Mouse (Mus musculus): ENCODE results near the gene Kremen1.

Kremen1 gene

DNA sequence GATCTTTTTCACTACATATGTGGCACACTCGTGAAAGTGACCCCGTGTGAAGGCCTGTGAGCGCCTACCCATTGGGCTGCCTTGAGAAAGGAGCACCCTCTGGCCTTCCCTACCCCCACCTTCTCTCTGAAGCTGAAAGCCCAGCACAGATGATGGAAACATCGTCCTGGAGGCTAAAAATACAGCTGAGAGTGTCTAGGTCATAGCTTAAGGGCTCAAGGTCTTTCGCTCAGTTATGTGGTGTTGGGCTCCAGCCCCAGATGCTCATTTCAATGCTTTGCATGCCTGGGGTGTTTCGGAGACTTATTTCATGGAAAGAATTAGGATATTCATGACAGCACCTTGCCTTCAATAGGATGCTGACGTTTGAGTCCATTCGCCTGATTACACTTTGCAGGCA lies 4.4 kb upstream of the Kremen1 start:
- DNase-seq (ENCODE audit: extremely low spot score), result no peak

DNA sequence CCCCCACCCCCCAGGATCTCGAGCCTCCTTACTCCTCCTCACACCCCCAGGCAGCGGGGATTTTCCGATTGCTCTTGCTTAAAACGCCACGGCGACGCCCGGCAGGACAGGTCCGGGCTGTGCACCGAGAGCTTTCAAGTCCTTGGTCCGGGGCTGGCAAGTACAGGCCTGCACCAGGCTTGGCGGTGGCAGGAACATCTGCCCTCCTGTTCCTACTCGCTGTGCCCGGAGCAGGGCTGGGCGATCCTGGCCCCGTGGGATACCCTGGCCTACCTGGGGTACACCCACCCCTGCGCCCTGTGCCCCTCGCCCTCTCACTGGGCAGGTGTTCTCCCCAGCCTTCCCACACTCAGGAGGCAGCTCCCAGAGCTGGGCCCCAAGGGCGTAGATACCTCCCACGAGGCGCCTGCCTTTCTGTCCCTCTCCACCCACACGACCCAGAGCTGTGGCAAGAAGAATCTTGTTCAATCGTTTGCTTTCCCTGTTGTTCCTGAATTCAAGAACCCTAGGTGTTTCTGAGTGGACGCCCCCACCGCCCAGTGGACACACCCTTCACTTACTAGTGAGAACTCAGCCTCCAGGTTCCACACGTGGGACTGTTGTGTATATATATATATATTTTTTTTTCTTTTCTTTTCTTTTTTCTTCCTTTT lies 1.8 kb upstream of the Kremen1 start:
- no peak for DNase-seq (ENCODE audit: extremely low spot score)

DNA sequence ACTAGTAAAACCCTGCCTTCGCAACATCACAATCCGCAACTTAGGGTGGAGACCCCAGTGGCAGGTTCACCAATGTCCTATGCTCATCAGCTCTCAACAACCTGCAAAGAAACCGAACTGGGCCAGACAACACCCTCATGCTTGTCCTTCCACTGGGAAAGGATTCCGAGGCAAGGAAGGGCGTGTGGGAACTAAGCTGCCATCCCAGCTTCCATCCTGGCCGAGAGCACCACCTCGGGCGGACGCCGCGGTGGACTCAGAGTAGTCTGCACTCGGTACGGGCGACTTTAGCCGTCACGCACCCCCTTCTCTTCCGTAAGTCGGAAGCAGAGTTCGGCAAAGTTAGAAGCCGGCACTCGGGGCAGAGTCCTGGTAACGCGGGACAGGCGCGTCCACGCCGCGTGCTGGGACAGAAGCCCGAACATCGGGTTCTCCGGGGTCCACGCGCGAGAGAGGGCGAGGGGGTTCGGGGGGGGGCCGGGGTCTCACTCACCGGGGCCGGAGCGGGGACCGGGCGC lies 357 bp downstream of the Kremen1 start:
- peak; percentile 61 for DNase-seq (ENCODE audit: extremely low spot score)

DNA sequence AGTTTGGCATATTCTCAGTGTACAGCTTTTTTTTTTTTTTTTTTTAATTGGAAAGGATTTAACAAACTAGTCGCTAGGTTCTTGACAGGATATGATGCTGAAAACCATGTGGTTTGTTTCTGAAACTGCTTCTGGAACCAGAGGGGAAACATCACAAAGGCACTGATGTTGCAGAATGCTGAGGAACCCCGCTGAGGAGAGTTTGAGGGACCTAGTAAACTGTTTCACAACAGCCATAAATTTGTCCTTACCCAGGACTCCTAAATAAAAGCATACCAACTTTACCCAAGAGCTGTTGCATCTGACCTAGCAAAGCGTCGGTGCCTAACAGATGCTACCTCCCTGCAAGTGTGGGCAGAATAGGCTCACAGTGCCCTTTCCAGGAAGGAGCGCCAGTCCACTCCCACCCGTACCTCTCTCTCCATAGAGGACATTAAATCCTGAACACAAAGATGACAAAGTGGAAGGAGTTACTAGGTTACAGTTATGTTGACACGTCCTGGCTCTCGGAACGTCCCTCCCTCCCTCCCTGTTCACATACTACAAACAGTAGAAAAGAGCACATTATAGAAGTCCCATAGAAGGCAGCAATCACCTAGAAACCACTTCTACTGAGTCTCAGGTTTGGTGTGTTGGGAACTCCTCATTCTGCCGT lies 1.3 kb downstream of the Kremen1 start:
- DNase-seq (ENCODE audit: extremely low spot score), result no peak

DNA sequence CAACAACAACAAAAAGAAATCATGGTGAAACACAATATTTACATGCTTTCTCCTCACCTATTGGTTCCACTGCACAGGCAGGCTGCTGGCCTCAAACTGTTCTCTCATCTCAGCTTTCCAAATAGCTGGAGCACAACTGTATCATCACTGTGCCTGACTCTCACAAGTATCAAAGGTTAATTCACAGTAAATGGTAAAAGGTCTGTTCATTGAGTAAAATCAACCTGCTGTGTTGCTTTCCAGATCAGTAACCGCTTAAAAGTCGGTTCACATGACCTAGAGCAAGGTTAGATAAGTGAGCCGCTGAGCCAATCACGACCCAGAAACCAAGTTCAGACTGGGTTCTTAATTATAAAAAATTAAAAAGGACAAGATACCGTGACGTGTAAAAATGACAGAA lies 3.3 kb downstream of the Kremen1 start:
- no peak for DNase-seq (ENCODE audit: extremely low spot score)

DNA sequence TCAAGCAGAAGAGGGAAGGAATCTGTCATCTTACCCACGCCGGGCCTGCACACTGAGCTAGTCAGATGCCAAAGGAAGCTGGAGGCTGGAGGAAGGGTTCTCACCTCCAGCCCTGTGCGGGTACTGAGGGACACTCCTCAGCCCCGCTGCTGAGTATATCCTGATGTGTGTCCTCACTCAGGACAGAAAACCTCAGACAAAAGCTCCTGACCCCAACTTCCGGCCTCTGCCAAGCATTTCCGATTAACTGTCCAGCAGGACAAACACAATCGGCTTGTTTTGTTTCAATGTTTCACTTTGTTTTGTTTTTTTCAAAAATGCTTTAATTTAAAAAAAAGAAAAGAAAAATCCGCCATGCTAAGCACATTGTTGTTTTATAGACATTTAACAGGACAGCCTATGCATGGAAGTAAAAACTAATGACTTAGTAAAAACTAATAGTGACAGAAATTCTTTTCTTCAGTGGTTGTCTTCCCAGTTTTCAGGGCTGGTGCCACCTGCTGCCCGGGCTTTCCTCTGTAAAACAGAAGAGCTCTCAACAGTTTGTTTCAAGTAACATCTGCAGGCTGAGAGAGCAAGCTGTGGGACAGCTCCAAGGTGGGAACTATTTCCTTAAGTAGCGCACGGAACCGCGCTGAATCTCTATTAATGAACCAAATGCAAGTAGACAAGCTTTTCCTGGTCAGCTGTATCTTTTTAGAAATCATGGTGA lies 4.1 kb downstream of the Kremen1 start:
- DNase-seq (ENCODE audit: extremely low spot score), result no peak

DNA sequence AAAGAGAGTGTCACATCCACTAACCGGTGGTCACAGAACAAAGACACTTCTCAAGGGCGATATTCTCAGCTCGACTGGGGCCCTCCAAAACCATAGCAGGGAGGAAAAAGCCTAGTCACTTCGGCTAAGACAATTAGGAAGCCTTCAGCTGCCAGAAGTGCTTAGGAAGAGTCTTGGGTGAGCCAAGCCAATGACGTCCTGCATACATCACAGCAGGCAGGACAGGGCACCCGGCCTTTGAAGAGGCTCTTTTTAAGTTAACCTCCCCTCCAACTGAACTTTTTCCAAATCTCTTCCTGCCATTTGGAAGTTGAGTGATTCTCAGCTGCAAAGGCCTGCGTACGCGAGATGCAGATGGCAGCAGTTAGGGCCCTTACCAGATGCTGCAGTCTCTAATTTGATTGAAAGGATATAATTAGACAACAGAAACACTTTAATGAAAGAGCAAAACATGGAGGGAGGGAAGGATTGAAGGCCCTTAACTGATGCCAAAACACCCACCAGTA lies 5.8 kb downstream of the Kremen1 start:
- no peak for DNase-seq (ENCODE audit: extremely low spot score)

DNA sequence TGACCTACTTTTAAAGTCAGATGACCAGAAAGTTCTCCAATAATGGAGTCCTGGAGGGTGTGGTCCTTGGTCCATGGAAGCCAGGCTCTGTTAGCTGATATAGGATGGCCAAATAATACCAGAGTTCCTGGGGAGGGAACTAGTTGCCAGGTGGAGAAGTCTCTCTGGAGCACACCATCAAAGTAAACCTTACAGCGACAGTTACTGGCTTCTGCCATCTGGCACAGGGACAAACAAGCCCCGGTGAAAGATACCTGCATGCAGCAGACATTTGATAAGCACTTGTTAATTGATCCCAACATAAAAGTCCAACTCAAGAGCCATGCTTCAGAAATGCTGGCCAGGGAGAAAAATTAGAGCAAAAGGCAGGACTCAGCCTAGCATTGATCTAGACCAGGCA lies 7.3 kb downstream of the Kremen1 start:
- DNase-seq (ENCODE audit: extremely low spot score), result no peak

DNA sequence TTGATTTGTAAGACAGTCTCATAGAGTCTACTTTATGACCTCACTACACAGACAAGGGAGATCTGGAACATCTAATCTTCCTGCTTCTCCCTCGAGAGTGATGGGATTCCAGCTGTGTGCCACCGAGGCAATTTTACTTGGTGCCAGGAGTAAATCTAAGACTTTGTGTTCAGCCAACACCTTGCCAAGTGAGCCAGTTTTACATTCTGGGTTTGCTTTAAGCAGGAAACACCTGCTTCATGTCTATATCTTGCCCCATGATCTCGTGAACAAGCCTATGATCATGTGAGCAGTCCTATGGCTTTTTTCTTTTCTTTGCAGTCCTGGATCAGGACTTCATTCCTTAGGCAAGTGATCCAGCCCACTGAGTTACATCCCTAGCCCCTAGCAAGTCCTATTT lies 7.8 kb downstream of the Kremen1 start:
- DNase-seq (ENCODE audit: extremely low spot score), result no peak

DNA sequence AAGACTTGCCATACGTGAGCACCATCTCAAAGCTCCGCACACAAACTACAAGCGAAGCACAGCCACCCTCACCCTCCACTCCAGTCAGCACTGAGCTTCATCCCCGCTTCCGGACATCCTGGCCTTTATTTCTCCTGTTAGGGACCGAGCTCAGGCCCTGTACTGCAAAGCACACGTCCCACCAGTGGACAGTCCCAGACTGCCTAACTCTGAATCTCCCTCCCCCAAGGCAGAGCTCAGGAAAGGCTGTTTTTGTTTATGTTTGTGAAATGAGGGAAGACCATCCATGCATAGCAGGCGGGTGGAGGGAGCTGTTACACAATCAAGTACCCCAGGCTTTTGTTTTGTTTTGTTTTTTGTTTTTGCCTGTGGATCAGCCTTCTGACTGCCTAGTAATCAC lies 8.6 kb downstream of the Kremen1 start:
- DNase-seq (ENCODE audit: extremely low spot score), result no peak

DNA sequence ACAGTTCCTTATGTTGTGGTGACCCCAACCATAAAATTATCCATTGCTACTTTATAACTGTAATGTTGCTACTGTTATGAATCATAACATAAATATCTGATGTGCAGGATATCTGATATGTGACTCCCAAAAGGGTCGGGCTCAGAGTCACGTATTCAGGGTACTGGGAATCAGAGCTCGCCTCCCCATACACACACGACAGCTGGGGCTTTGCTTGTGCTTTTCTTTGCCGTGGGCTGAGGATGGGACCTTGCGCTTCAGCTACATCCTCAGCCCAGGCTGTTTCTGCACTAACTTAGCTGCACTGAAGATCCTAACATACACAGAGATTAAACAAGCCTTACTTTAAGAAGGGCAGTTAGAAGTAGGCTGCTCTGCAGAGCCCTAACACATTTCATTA lies 10.2 kb downstream of the Kremen1 start:
- no peak for DNase-seq (ENCODE audit: extremely low spot score)

DNA sequence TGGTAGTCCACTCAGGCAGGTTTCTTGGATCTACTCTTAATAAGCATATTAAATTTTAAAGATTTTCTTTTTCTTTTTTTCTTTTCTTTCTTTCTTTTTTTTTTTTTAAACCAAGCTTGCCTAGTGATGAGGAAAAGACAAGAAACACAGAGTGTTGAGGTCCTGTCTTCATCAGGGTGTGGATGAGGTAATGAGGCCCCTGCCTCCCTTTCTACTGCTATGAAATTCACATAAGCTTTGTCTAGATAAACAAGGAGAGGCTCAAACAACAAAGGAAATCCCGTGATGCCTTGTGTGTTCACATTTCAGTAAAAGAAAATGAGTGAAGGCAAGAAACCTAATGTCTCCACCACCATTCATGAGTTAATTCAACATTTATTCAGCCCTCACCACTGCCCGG lies 13.2 kb downstream of the Kremen1 start:
- DNase-seq (ENCODE audit: extremely low spot score), result no peak

DNA sequence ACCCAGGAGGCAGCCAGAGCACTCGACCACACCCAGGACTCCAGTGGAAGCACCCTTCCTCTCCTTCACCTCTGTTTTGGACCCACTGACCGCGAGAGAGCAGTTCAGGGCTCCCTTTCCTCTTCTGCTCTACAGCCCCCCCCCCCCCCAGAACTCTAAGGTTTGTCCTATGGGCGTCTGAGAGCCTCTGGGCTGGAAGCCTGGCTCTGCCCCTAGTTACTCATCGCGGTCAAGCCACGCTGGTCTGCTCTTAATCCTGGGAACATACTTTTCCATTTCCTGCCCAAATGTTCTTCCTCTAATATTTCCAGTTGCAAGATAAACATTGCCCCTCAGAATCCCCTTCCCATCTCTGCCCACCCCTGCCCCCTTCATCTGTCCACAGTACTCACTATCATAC lies 15.9 kb downstream of the Kremen1 start:
- DNase-seq (ENCODE audit: extremely low spot score), result no peak

DNA sequence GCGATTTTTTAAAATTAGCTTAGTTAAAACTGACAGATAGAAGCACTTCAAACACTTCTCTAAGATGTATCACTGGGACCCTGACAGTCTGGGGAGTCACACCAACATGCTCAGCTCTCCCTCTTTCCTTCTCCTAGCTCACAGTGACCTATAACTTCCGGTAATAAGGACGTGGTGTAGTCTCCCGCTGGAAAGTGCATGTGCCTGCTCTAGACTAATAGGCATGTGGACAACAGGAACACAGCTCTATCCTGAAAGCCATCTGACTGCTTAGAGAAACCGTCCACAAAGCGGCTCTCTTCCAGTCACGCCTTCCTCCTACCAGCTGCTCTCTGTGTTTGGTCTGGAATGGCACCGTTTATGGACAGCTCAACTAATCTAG lies 16.6 kb downstream of the Kremen1 start:
- DNase-seq (ENCODE audit: extremely low spot score), result no peak

DNA sequence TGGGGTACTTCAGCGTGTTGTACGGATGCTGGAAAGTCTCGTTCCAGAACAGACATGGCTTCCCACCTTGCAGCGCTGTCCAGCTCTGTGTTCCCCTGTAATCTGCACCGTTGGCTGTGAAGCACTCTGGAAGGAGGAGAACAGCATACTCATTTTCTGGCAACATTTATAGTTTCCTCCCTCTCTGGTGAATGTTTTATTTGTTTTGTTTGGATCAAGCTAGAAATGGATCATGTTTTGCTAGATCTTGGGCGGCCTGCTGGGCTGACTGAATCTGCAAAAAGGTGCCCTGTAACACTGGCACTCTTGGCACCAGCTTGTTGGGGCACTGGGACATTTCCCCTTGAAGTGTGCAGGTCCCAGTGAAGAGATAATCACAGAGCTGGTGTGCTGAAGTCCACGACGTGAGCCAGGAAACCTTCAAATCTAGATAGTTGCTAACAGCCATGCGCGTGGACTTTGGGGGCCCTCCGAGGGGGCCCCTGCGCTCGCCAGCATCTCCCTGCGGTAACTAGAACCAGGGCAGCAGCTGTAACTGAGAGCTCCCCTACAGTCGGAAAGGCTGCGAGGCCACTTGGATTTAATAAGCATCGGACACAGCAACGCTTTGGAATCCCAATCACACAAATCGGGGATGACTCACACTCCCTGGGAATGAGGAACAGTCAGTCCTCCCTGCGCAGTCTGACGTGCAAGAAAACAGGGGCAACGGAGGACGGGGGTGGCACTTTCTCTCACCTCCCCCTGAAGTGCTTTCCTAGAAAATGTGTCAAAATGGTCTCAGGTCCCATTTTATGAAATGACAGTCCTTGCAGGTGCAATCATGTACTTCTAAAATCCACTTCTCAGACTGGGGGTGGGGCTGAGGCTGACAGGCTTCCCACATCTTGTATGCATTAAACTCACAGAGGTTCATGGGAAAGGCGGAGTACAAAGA lies 17.3 kb downstream of the Kremen1 start:
- DNase-seq (ENCODE audit: extremely low spot score), result no peak

DNA sequence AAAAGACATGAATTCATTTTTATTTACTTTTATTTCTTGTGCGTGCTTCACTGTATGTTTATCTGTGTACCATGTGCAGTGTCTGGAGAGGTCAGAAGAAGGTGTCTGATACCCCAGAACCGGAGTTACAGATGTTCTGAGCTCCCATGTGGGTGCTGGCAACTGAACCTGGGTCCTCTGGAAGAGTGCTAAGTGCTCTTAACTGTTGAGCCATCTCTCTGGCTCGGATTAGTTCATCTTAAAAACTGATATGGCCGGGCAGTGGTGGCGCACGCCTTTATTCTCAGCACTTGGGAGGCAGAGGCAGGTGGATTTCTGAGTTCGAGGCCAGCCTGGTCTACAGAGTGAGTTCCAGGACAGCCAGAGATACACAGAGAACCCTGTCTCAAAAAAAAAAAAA lies 18.1 kb downstream of the Kremen1 start:
- DNase-seq (ENCODE audit: extremely low spot score), result no peak

DNA sequence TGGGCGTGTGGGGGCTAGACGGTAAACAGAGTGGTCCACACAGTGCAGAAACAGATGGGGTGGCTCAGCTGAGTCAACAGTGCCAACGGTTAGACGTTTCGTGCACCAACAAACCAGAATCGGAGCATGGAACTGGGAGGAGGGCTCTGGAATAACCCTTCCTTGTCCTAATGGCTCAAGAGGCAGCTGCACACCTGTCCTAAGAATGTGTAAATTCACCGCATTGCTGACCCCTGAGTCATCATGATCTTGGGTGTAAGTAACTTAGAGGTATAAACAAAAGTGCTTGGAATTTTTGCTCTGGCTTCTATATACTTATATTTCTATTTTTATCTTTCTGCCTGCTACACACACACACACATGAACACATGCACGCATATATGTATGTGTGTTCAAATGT lies 19.2 kb downstream of the Kremen1 start:
- DNase-seq (ENCODE audit: extremely low spot score), result no peak

DNA sequence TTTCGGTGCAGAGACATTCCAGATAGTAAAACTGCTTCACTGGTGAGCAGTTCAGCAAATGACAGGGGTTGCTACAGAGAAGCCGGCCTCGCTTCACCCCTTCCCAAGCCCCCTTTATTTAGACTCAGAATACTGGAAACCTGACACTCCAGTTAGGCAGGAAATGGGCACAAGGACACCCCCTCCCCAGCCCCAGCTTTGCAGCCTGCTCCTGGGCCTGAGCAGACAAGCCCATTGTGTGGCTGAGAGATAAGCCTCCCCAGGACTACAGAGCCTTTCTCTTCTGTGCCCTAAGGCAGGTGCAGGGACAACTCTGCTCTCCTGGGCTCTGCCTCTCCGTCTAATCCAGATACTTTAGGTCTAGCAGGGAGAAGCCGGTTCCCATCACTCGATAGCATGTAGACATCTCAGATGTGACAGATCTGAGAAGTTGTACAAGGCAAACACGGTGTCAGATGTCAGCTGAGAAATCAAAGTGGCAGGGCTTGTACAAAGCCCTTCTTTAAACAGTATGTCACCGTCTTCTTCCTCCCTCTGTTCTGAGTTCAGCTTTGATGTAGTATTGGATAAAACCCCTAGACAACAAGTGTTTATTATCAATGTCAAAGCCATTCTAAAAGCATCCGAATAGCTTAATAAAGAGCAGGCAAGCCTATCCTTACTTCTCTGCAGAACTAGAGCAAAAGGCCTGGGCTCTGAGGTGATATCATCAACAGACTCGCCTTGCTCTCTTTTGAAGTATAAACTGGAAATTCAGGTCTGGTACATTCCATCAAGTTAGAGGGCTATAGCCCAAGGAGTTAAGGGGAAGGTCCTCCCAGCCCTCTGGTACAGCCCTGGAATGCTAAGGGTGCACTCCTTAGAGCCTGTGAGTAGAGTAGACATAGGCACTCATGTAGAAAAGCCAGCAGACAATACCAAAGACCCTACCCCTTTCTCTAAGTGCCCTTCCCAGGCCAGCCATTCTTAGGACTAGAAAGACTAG lies 21.4 kb downstream of the Kremen1 start:
- DNase-seq (ENCODE audit: extremely low spot score), result peak; percentile 79

DNA sequence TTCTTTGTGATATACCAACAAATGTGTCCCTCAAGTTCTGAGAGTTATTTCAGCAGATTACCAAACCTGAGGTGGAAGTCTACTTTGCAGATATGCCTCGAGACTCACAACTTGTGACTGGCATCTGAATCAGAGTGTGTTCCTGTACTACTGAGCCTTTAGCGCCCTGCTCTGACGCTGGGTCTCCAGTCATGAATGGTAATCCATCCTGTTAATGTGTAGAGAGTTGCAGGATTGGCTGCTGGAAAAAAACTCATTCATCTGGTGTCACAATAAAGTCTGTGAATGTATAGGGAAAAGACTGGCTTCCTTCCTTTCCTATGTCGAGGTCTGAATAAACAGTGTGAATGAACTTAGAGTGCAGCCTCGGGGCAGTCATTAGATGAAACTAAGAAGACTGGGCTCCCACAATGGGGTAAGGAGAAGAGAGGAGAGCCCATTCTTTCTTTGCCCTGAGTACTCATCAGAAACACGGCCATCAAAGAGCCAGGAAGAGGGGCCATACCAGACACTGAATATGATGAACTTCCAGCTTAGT lies 41.4 kb downstream of the Kremen1 start:
- no peak for DNase-seq (ENCODE audit: extremely low spot score)

DNA sequence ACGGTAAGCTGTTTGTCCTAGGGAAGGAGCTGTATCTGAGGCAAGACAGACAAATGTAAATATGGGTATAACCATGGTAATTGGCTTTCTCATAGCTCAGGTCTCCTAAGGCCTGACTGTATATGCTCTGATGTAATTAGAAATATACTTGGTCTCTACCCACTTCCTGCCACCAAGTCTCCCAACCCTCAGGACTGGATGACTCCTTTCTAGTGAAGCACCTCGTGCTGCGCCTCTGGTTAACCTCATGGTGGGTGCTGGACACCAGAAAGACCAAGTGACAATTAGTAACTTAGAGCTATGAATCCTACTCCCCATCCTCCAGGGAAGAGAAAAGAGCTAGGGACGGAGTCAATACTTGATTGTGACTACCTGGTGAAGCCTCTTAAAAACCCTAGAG lies 42.0 kb downstream of the Kremen1 start:
- DNase-seq (ENCODE audit: extremely low spot score), result no peak
